ENCODE assay signal across 10 mouse cellular contexts in the genomic region with DNA sequence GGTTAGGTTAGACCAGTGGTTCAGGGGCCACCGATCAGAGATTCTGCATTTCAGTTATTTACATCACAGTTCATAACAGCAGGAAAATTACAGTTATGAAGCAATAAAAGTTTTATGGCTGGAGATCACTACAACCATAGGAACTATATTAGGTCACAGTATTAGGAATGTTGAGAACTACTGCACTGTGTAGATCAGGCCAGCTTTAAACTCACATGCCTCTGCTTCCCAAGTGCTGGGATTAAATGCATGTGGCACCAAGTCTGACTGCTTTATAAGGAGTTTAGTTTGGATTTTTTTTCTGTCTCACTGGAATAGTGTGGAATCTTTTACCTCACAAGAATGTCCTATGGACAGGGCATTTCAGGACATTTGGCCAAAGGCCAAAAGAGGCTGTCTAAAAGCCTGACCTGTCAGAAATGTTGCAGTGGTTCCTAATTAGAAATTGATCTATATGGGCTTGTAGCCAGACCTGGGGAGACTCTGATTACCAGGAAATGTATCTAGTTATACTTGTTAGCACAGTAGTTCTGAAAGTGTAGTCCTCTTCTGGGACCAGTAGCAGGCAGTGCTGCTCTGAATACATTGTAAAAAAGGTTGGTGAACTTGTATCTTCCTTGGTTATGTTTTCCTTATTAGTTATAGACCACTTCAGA. TPM values are rescaled to one million over a fixed set of nuclear protein-coding genes. Genes with fewer than 3 reads are reported as not detected.
DNase-seq lines count a peak whose midpoint lies in the region; ATAC-seq and TF ChIP-seq lines count a peak whose summit lies in the region.
"Had no signal": no experiment of that assay in that cellular context is flagged by ENCODE, and none has a peak within 500 bp of the region (broad histone marks: within the 10 kb centered on the region; RNA-seq: fewer than 3 reads in every experiment).

No protein-coding gene starts in this region.

- no peak overlapping the region for H3K27ac ChIP-seq in liver, adult 2 months (replicated peaks; ENCODE audit: insufficient read depth, low read depth, low read length)
- H3K27ac ChIP-seq in liver, embryonic 12.5 days = no peak overlapping the region
- H3K27ac ChIP-seq in intestine, embryonic 14.5 days (ENCODE audit: low read depth) = no peak overlapping the region

- peak; percentile 17; the same call in 1 of the 2 replicates for TF ChIP-seq CTCF in liver, adult 2 months (IDR thresholded peaks at IDR 0.05; ENCODE audit: low read depth, low read length)

- H3K4me1 ChIP-seq in liver, adult 2 months (ENCODE audit: control insufficient read depth, insufficient read depth, low read length) = peaks cover 18% of the 10 kb centered on the region
- peaks cover 59% of the 10 kb centered on the region for H3K4me1 ChIP-seq in liver, embryonic 12.5 days
- peaks cover 26% of the 10 kb centered on the region for H3K4me1 ChIP-seq in intestine, embryonic 14.5 days (replicated peaks; ENCODE audit: control insufficient read depth, insufficient read depth, low read length)

- no peak for ATAC-seq in cerebellum, adult (ENCODE audit: insufficient number of reproducible peaks, low FRiP score, low TSS enrichment)
- no peak for ATAC-seq in liver, embryonic 12.5 days
- ATAC-seq in intestine, embryonic 14.5 days (replicated peaks; ENCODE audit: low FRiP score, low TSS enrichment, low read depth) = no peak
- ATAC-seq in megakaryocyte progenitor cell, adult 5-6 weeks (replicated peaks; ENCODE audit: poor library complexity) = peak; percentile 17; the same call in 1 of the 2 replicates

- H3K27me3 ChIP-seq in liver, adult 2 months (ENCODE audit: control insufficient read depth, insufficient read depth, low read length) = no peaks in the 10 kb centered on the region
- H3K27me3 ChIP-seq in liver, embryonic 12.5 days (replicated peaks) = no peaks in the 10 kb centered on the region
- no peaks in the 10 kb centered on the region for H3K27me3 ChIP-seq in intestine, embryonic 14.5 days (replicated peaks; ENCODE audit: control insufficient read depth, insufficient read depth, low read length)

- no peaks in the 10 kb centered on the region for H3K36me3 ChIP-seq in liver, adult 2 months (ENCODE audit: control insufficient read depth, insufficient read depth, low read length)
- peaks cover 21% of the 10 kb centered on the region for H3K36me3 ChIP-seq in liver, embryonic 12.5 days
- no peaks in the 10 kb centered on the region for H3K36me3 ChIP-seq in intestine, embryonic 14.5 days (ENCODE audit: control insufficient read depth, insufficient read depth, low read length)

- no peak overlapping the region for H3K4me3 ChIP-seq in liver, adult 2 months (ENCODE audit: insufficient read depth, low read depth, low read length)
- H3K4me3 ChIP-seq in liver, embryonic 12.5 days = no peak overlapping the region
- no peak overlapping the region for H3K4me3 ChIP-seq in intestine, embryonic 14.5 days (ENCODE audit: low read depth, low read length)

- H3K9ac ChIP-seq in liver, adult 2 months (ENCODE audit: low read depth, low read length) = no peak overlapping the region
- no peak overlapping the region for H3K9ac ChIP-seq in liver, embryonic 12.5 days
- H3K9ac ChIP-seq in intestine, embryonic 14.5 days (ENCODE audit: low read length) = no peak overlapping the region

- peak; percentile 34 to 42 for DNase-seq in cerebellum, adult 18-20 months
- peak; percentile 70 for DNase-seq in liver, adult 2 months (ENCODE audit: extremely low read depth, low read depth, low spot score)
- peak; percentile 49 for DNase-seq in intestine, embryonic 14.5 days (ENCODE audit: low spot score)
- no peak for DNase-seq in left cerebral cortex, adult 8-10 months (ENCODE audit: low spot score in 2 of 2)
- DNase-seq in spleen, postnatal 36 days (ENCODE audit: low spot score in 2 of 2) = no peak

- TF ChIP-seq POLR2A in liver, adult 2 months (IDR thresholded peaks at IDR 0.05; ENCODE audit: extremely low read depth, insufficient read depth, low read length) = no peak

- peaks cover 25% of the 10 kb centered on the region; the same call in 1 of the 2 replicates for H3K79me2 ChIP-seq in liver, adult 2 months (ENCODE audit: control insufficient read depth, insufficient read depth, low read length)

- no peak overlapping the region for H3K4me2 ChIP-seq in liver, embryonic 12.5 days
- no peak overlapping the region for H3K4me2 ChIP-seq in intestine, embryonic 14.5 days (ENCODE audit: low read length)

- WGBS in liver, adult 2 months = 69% methylated on average over 1 of the region's 1 CpGs
- 92% methylated on average over 1 of the region's 1 CpGs for WGBS in liver, embryonic 12.5 days (ENCODE audit: insufficient replicate concordance)
- whole genome bisulfite sequencing in intestine, embryonic 14.5 days = 65% methylated on average over 1 of the region's 1 CpGs

- H3K9me3 ChIP-seq in liver, embryonic 12.5 days (replicated peaks) = no peaks in the 10 kb centered on the region
- no peaks in the 10 kb centered on the region for H3K9me3 ChIP-seq in intestine, embryonic 14.5 days (ENCODE audit: control insufficient read depth, low read length)

RNA-seq across cellular contexts. Expression of gene a, which starts 18.0 kb away (rescaled TPM):
- total RNA-seq in liver, adult 2 months (2014; rRNA removed) = not detected in 2 replicates
- not detected in 2 replicates for polyA plus RNA-seq in liver, adult 2 months (2012; rRNA removed)
- polyA plus RNA-seq in liver, embryonic 12.5 days (2016; fragmentation: Nextera tagmentation; extraction: Ambion mirVana) = 0.29 and 0.36 TPM in 2 replicates
- 0.93 and 1.5 TPM in 2 replicates for polyA plus RNA-seq in intestine, embryonic 14.5 days (2014; fragmentation: Nextera tagmentation; extraction: Ambion mirVana)
- 0.34 TPM in 1 of 2 replicates, not detected in the other for total RNA-seq in megakaryocyte progenitor cell, adult 5-6 weeks (2015)
- total RNA-seq in megakaryocyte progenitor cell, adult 5-6 weeks (2017) = not detected in 2 replicates
- total RNA-seq in left cerebral cortex, adult 8-10 months (2022) = not detected
- total RNA-seq: megakaryocyte, adult 5-6 weeks had no signal
- polyA plus RNA-seq: C2C12 had no signal

RNA-seq across cellular contexts. Expression of gene Raly, which starts 18.3 kb away (rescaled TPM):
- 57.6 and 61.0 TPM in 2 replicates for total RNA-seq in liver, adult 2 months (2014; rRNA removed)
- polyA plus RNA-seq in liver, adult 2 months (2012; rRNA removed) = 79.0 and 82.2 TPM in 2 replicates
- polyA plus RNA-seq in liver, embryonic 12.5 days (2016; fragmentation: Nextera tagmentation; extraction: Ambion mirVana) = 29.6 and 37.1 TPM in 2 replicates
- 66.4 and 73.2 TPM in 2 replicates for polyA plus RNA-seq in intestine, embryonic 14.5 days (2014; fragmentation: Nextera tagmentation; extraction: Ambion mirVana)
- 95.3 and 110 TPM in 2 replicates for total RNA-seq in megakaryocyte progenitor cell, adult 5-6 weeks (2015)
- total RNA-seq in megakaryocyte progenitor cell, adult 5-6 weeks (2017) = 163 and 183 TPM in 2 replicates
- total RNA-seq in left cerebral cortex, adult 8-10 months (2022) = 100 to 1,000 TPM in 3 of 4 experiments, 10 to 100 TPM in 1; 98.0 to 109 (median 104) TPM

RNA-seq across cellular contexts. Expression of gene Gm14214, which starts 39.4 kb away (rescaled TPM):
- total RNA-seq in liver, adult 2 months (2014; rRNA removed) = not detected in 2 replicates
- not detected in 2 replicates for polyA plus RNA-seq in liver, adult 2 months (2012; rRNA removed)
- not detected in 2 replicates for polyA plus RNA-seq in liver, embryonic 12.5 days (2016; fragmentation: Nextera tagmentation; extraction: Ambion mirVana)
- polyA plus RNA-seq in intestine, embryonic 14.5 days (2014; fragmentation: Nextera tagmentation; extraction: Ambion mirVana) = not detected in 2 replicates
- not detected in 2 replicates for total RNA-seq in megakaryocyte progenitor cell, adult 5-6 weeks (2015)
- total RNA-seq in megakaryocyte progenitor cell, adult 5-6 weeks (2017) = not detected in 2 replicates
- total RNA-seq in left cerebral cortex, adult 8-10 months (2022) = not detected
- total RNA-seq: megakaryocyte, adult 5-6 weeks had no signal
- polyA plus RNA-seq: C2C12 had no signal

Comparison
In these comparisons a context has a peak if more than half of its experiments do, and no peak if none do; other contexts are left out.
1. DNase-seq: peak in cerebellum, adult 18-20 months (2 of 2), liver, adult 2 months (single experiment) and intestine, embryonic 14.5 days (single experiment); none in left cerebral cortex, adult 8-10 months (0 of 2) and spleen, postnatal 36 days (0 of 2).